Mouse (Mus musculus) C2C12 (cell line): ENCODE data around the gene Slc10a7.

Source experiments
- CTCF ChIP-seq: IDR thresholded peaks from one replicate; pipeline ENCODE4 v1.5.1; 2011; ENCODE audit not compliant: control insufficient read depth, insufficient read depth, insufficient read length
- MYOG ChIP-seq: IDR thresholded peaks from one replicate; pipeline ENCODE4 v1.6.1; 2011; ENCODE audit not compliant: control insufficient read depth, insufficient read length; ENCODE audit errors: extremely low read depth
- USF1 ChIP-seq: IDR thresholded peaks from one replicate; pipeline ENCODE4 v1.6.1; 2011; ENCODE audit warnings: low read depth, mild to moderate bottlenecking, control low read depth, moderate library complexity

DNA sequence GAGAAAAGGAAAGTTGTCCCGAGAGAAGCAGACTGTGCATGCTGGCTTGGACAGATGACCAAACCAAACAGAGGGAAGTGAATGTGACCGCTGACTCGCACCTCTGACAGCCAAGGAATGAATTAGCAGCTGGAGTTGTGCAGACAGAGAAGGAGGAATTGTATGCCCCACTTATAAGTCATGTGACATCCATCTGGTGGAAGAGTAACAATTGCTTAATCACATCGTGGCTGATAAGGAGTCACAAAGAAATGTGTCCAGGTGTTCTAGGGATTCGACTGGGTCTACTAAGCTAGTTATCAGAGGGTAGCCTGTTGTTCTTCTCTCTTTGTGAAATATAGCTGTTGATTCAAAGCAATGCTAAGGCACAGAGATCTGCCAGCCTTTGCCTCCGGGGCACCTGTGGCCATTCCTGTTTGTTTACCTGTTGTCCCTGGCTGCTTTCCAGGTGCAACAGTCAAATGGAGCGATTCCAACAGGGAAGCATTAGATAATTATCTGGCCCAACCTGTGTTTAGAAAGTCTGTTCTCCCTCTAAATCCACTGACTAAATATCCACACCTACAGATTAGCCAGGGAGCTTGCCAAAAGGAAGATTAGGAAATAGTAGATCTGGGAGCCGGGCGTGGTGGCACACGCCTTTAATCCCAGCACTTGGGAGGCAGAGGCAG lies 147.7 kb downstream of the Slc10a7 start:
- TF ChIP-seq CTCF = no peak
- TF ChIP-seq USF1 = peak; percentile 67
- TF ChIP-seq MYOG = no peak
